Mouse (Mus musculus): ENCODE results near the gene Spp1. TPM values are rescaled to one million over a fixed set of nuclear protein-coding genes. Genes with fewer than 3 reads are reported as not detected.

The Spp1 gene
- total RNA-seq, 2 experiments from 2014 or later = 6.9 to 10.1 TPM

GRCm38 (mm10) chr5:104468586-104468985 lies 33.7 kb downstream of the Spp1 start:
- no peak for DNase-seq (ENCODE audit: extremely low spot score in 1 of 2, low spot score in 2 of 2)
- intact Hi-C loops (cut with DNase I) = no loop called here

- intact Hi-C loops (cut with DNase I) = no loop called here
- DNase-seq (ENCODE audit: extremely low spot score in 1 of 2, low spot score in 2 of 2) = no peak
These were observed 36.1 kb downstream of the Spp1 start for GRCm38 (mm10) chr5:104470981-104471391.

GRCm38 (mm10) chr5:104472371-104472770 lies 37.5 kb downstream of the Spp1 start:
- DNase-seq (ENCODE audit: extremely low spot score in 1 of 2, low spot score in 2 of 2) = peak in 1 of 2 experiments; percentile 48
- intact Hi-C loops (cut with DNase I) = no loop called here

GRCm38 (mm10) chr5:104480367-104480766 lies 45.4 kb downstream of the Spp1 start:
- no peak for DNase-seq (ENCODE audit: extremely low spot score in 1 of 2, low spot score in 2 of 2)
- intact Hi-C loops (cut with DNase I) = loop anchor here (10.0 kb wide), 1 partner anchor 844 kb away; no protein-coding TSS in a partner anchor

GRCm38 (mm10) chr5:104482856-104483255 lies 47.9 kb downstream of the Spp1 start:
- DNase-seq (ENCODE audit: extremely low spot score in 1 of 2, low spot score in 2 of 2) = no peak
- intact Hi-C loops (cut with DNase I) = loop anchor here (10.0 kb wide), 1 partner anchor 842 kb away; no protein-coding TSS in a partner anchor

Other genes starting within 250 kb of the Spp1 start
- gene Dmp1, start 232.5 kb upstream of the Spp1 start, total RNA-seq (2021) = under 1 TPM; 0.73 to 0.79 TPM
- gene Ibsp, start 135.9 kb upstream of the Spp1 start, total RNA-seq (2021) = under 1 TPM; 0.49 to 0.90 TPM
- not detected for gene Mepe, start 109.8 kb upstream of the Spp1 start, total RNA-seq (2021)
- gene Pkd2, start 24.3 kb downstream of the Spp1 start, total RNA-seq (2021) = 10 to 100 TPM; 24.8 to 25.7 TPM
- gene BC005561, start 73.2 kb downstream of the Spp1 start, total RNA-seq (2021) = 10 to 100 TPM; 13.6 to 15.3 TPM

All from left cerebral cortex, postnatal 10 days (tissue).